Mouse (Mus musculus) forebrain, embryonic 15.5 days (tissue): ENCODE measurements around the gene Micall2. TPM values are rescaled to one million over a fixed set of nuclear protein-coding genes. Genes with fewer than 3 reads are reported as not detected.
"Not testable (repeated sequence)": the region's sequence is repeated elsewhere in the genome, so short reads cannot be mapped to it uniquely, and the experiment has no call there.

ENCODE experiments used
- ATAC-seq: fragments of 200-750 bp; cut with Nextera tagmentation; replicated peaks from 2 replicates; pipeline ENCODE4 v1.8.0; 2017; ENCODE audit warnings: mild to moderate bottlenecking, moderate TSS enrichment, moderate library complexity
- H3K27ac ChIP-seq: fragments of 300-500 bp; sonication (generic); replicated peaks from 2 replicates; pipeline ENCODE4 v1.5.1; 2015; ENCODE audit warnings: mild to moderate bottlenecking, inconsistent platforms
- H3K27me3 ChIP-seq: fragments of 300-500 bp; sonication (generic); 2 replicates; pipeline ENCODE4 v1.6.1; 2015; ENCODE audit warnings: inconsistent platforms
- H3K36me3 ChIP-seq: fragments of 300-500 bp; sonication (generic); 2 replicates; pipeline ENCODE4 v1.6.1; 2015; ENCODE audit warnings: mild to moderate bottlenecking, inconsistent platforms
- H3K4me1 ChIP-seq: fragments of 300-500 bp; sonication (generic); 2 replicates; pipeline ENCODE4 v1.6.1; 2015; ENCODE audit warnings: inconsistent platforms
- H3K4me2 ChIP-seq: fragments of 300-500 bp; sonication (generic); replicated peaks from 2 replicates; pipeline ENCODE4 v1.6.1; 2015; ENCODE audit warnings: mild to moderate bottlenecking, inconsistent platforms
- H3K4me3 ChIP-seq: fragments of 300-500 bp; sonication (generic); 2 replicates; pipeline ENCODE4 v1.5.1; 2015; ENCODE audit warnings: mild to moderate bottlenecking, inconsistent platforms
- H3K9ac ChIP-seq: fragments of 300-500 bp; sonication (generic); replicated peaks from 2 replicates; pipeline ENCODE4 v1.6.1; 2015; ENCODE audit warnings: mild to moderate bottlenecking, inconsistent platforms
- H3K9me3 ChIP-seq: fragments of 300-500 bp; sonication (generic); 2 replicates; pipeline ENCODE4 v1.6.1; 2016; ENCODE audit warnings: inconsistent platforms
- WGBS: fragments of 180-500 bp; shearing (Covaris S2); methylation state at CpG from one replicate; pipeline ENCODE4 v1.1.7; 2015; ENCODE audit warnings: mixed read lengths; 5-methylcytosine and 5-hydroxymethylcytosine counted together
- polyA plus RNA-seq: library from polyadenylated mRNA; unstranded; fragments of >200 nt; fragmentation: Nextera tagmentation; extraction: Ambion mirVana; gene quantifications from 2 replicates; pipeline ENCODE4 v1.2.1, GENCODE M21; 2015

Micall2 gene
- polyA plus RNA-seq, 1 experiment from 2014 or later = 4.3 TPM

- no peak overlapping the region for H3K4me3 ChIP-seq
- WGBS = 6% methylated on average over 3 of the region's 3 CpGs
- no peak overlapping the region for H3K9ac ChIP-seq
- no peaks in the 10 kb centered on the region for H3K4me1 ChIP-seq
- no peak for ATAC-seq
- H3K4me2 ChIP-seq = no peak overlapping the region
- H3K27me3 ChIP-seq = 0 out of 2 replicates have a peak, but pooled peaks cover 4% of the 10 kb centered on the region
- no peaks in the 10 kb centered on the region for H3K9me3 ChIP-seq
- H3K36me3 ChIP-seq = peaks cover 6% of the 10 kb centered on the region
- H3K27ac ChIP-seq = no peak overlapping the region
Observed at GRCm38 (mm10) chr5:139745771-139746170, 9.6 kb upstream of the Micall2 start.

GRCm38 (mm10) chr5:139742640-139743039 lies 6.5 kb upstream of the Micall2 start:
- H3K4me2 ChIP-seq, ATAC-seq, H3K27ac ChIP-seq, H3K9ac ChIP-seq, H3K4me1 ChIP-seq, H3K9me3 ChIP-seq, H3K27me3 ChIP-seq, H3K4me3 ChIP-seq, H3K36me3 ChIP-seq: not testable (repeated sequence)
- WGBS = 51% methylated on average over 3 of the region's 3 CpGs

GRCm38 (mm10) chr5:139738592-139739315 lies 2.6 kb upstream of the Micall2 start:
- H3K36me3 ChIP-seq = no peaks in the 10 kb centered on the region
- no peak overlapping the region for H3K9ac ChIP-seq
- no peaks in the 10 kb centered on the region; the same call in 1 of the 2 replicates for H3K27me3 ChIP-seq
- no peak overlapping the region for H3K4me2 ChIP-seq
- H3K4me3 ChIP-seq = no peak overlapping the region
- no peak overlapping the region for H3K27ac ChIP-seq
- no peak for ATAC-seq
- H3K9me3 ChIP-seq = no peaks in the 10 kb centered on the region
- peaks cover 18% of the 10 kb centered on the region for H3K4me1 ChIP-seq
- WGBS = 76% methylated on average over 7 of the region's 7 CpGs

GRCm38 (mm10) chr5:139737841-139738591 lies 1.9 kb upstream of the Micall2 start:
- no peak for ATAC-seq
- H3K36me3 ChIP-seq = no peaks in the 10 kb centered on the region
- no peak overlapping the region for H3K4me3 ChIP-seq
- no peaks in the 10 kb centered on the region for H3K9me3 ChIP-seq
- WGBS = 83% methylated on average over 14 of the region's 14 CpGs
- H3K4me2 ChIP-seq = no peak overlapping the region
- peaks cover 18% of the 10 kb centered on the region for H3K4me1 ChIP-seq
- H3K27ac ChIP-seq = no peak overlapping the region
- H3K9ac ChIP-seq = no peak overlapping the region
- H3K27me3 ChIP-seq = no peaks in the 10 kb centered on the region; the same call in 1 of the 2 replicates

- H3K4me1 ChIP-seq = peaks cover 18% of the 10 kb centered on the region
- no peaks in the 10 kb centered on the region; the same call in 1 of the 2 replicates for H3K27me3 ChIP-seq
- H3K27ac ChIP-seq = 0 out of 2 replicates have a peak overlapping the region, but pooled peaks have one; percentile 12
- no peaks in the 10 kb centered on the region for H3K36me3 ChIP-seq
- H3K4me3 ChIP-seq = peak overlapping the region; percentile 43
- WGBS = 10% methylated on average over 10 of the region's 10 CpGs
- no peak overlapping the region for H3K9ac ChIP-seq
- H3K4me2 ChIP-seq = peak overlapping the region; percentile 70
- H3K9me3 ChIP-seq = no peaks in the 10 kb centered on the region
- ATAC-seq = peak; percentile 62
Observed at GRCm38 (mm10) chr5:139736504-139736940, 386 bp upstream of the Micall2 start.

- Histone ChIP-seq H3K4me2 (no peak overlapping the region), H3K9me3 (no peaks in the 10 kb centered on the region), H3K27me3 (no peaks in the 10 kb centered on the region; the same call in 1 of the 2 replicates), H3K4me3 (0 out of 2 replicates have a peak overlapping the region, but pooled peaks have one; percentile 43), H3K4me1 (peaks cover 25% of the 10 kb centered on the region), H3K36me3 (no peaks in the 10 kb centered on the region), H3K9ac (no peak overlapping the region), H3K27ac (no peak overlapping the region)
- WGBS = 85% methylated on average over 7 of the region's 7 CpGs
- no peak for ATAC-seq
Observed at GRCm38 (mm10) chr5:139734746-139735145, 1.4 kb downstream of the Micall2 start.

GRCm38 (mm10) chr5:139734016-139734415 lies 2.1 kb downstream of the Micall2 start:
- Histone ChIP-seq H3K36me3 (no peaks in the 10 kb centered on the region), H3K4me1 (peaks cover 25% of the 10 kb centered on the region), H3K9me3 (no peaks in the 10 kb centered on the region), H3K4me2 (no peak overlapping the region), H3K27ac (no peak overlapping the region), H3K4me3 (no peak overlapping the region), H3K27me3 (no peaks in the 10 kb centered on the region; the same call in 1 of the 2 replicates), H3K9ac (no peak overlapping the region)
- ATAC-seq = no peak
- 82% methylated on average over 3 of the region's 3 CpGs for WGBS

GRCm38 (mm10) chr5:139732634-139733107 lies 3.5 kb downstream of the Micall2 start:
- no peak overlapping the region for H3K27ac ChIP-seq
- H3K4me3 ChIP-seq = no peak overlapping the region
- peaks cover 25% of the 10 kb centered on the region for H3K4me1 ChIP-seq
- no peak overlapping the region for H3K9ac ChIP-seq
- no peak for ATAC-seq
- no peak overlapping the region for H3K4me2 ChIP-seq
- no peaks in the 10 kb centered on the region for H3K9me3 ChIP-seq
- 74% methylated on average over 11 of the region's 11 CpGs for WGBS
- no peaks in the 10 kb centered on the region; the same call in 1 of the 2 replicates for H3K27me3 ChIP-seq
- H3K36me3 ChIP-seq = no peaks in the 10 kb centered on the region

GRCm38 (mm10) chr5:139730712-139731486 lies 5.2 kb downstream of the Micall2 start:
- no peaks in the 10 kb centered on the region for H3K36me3 ChIP-seq
- H3K27me3 ChIP-seq = no peaks in the 10 kb centered on the region; the same call in 1 of the 2 replicates
- no peak for ATAC-seq
- no peak overlapping the region for H3K4me3 ChIP-seq
- WGBS = 59% methylated on average over 8 of the region's 8 CpGs
- H3K9me3 ChIP-seq = no peaks in the 10 kb centered on the region
- no peak overlapping the region for H3K27ac ChIP-seq
- no peak overlapping the region for H3K9ac ChIP-seq
- H3K4me1 ChIP-seq = peaks cover 18% of the 10 kb centered on the region
- no peak overlapping the region for H3K4me2 ChIP-seq

- no peak overlapping the region for H3K9ac ChIP-seq
- no peaks in the 10 kb centered on the region for H3K9me3 ChIP-seq
- H3K27ac ChIP-seq = no peak overlapping the region
- 88% methylated on average over 11 of the region's 11 CpGs for WGBS
- H3K4me2 ChIP-seq = no peak overlapping the region
- ATAC-seq = no peak
- no peaks in the 10 kb centered on the region for H3K36me3 ChIP-seq
- no peak overlapping the region for H3K4me3 ChIP-seq
- H3K27me3 ChIP-seq = no peaks in the 10 kb centered on the region
- H3K4me1 ChIP-seq = peaks cover 7% of the 10 kb centered on the region; the same call in 1 of the 2 replicates
Observed at GRCm38 (mm10) chr5:139727261-139727660, 8.9 kb downstream of the Micall2 start.

GRCm38 (mm10) chr5:139726186-139726585 lies 9.9 kb downstream of the Micall2 start:
- no peaks in the 10 kb centered on the region for H3K36me3 ChIP-seq
- H3K9me3 ChIP-seq = no peaks in the 10 kb centered on the region
- H3K27me3 ChIP-seq = no peaks in the 10 kb centered on the region
- ATAC-seq = no peak
- H3K4me3 ChIP-seq = no peak overlapping the region
- H3K4me1 ChIP-seq = peaks cover 6% of the 10 kb centered on the region; the same call in 1 of the 2 replicates
- H3K4me2 ChIP-seq = no peak overlapping the region
- no peak overlapping the region for H3K9ac ChIP-seq
- 90% methylated on average over 3 of the region's 3 CpGs for WGBS
- H3K27ac ChIP-seq = no peak overlapping the region
